Mouse (Mus musculus): ENCODE measurements at regions not wholly inside any gene's neighbourhood (a gene's known extent, or its start where the extent isn't known, plus 50 kb on each side); places are given as distances from the start of the nearest gene placed in this dataset.

DNA sequence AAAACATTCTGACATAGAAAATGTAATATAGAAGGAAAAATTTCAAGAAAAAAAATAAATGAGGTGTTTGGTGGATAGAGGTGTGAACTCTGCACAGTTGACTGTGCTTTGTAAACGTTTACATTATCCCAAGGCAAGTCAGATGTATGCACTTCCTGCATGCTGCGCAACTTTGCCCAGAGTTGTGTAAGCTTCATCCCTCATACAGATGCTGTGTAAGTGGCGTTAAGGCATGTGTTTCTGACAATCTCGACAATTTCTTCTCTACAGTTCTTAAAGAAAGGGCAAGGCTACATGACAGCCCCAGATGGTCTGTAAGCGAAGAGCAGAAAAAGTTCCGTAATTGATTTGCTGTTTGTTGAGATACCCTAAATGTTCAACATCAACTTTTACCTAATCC is 476.6 kb upstream of the Pitx2 start:
- WGBS, result 74% methylated on average over 6 of the region's 6 CpGs

GRCm38 (mm10) chr3:128720276-128720675 is 479.4 kb upstream of the Pitx2 start:
- no peak overlapping the region for H3K4me3 ChIP-seq
- no peaks in the 10 kb centered on the region for H3K27me3 ChIP-seq
- 53% methylated on average over 5 of the region's 5 CpGs for WGBS
- H3K9me3 ChIP-seq, result no peaks in the 10 kb centered on the region
- ATAC-seq (ENCODE audit: insufficient number of reproducible peaks, low FRiP score, low TSS enrichment, low read depth), result no peak
- no peaks in the 10 kb centered on the region for H3K36me3 ChIP-seq
- H3K9ac ChIP-seq, result no peak overlapping the region
- H3K4me1 ChIP-seq, result no peaks in the 10 kb centered on the region
- no peak overlapping the region for H3K4me2 ChIP-seq
- no peak overlapping the region for H3K27ac ChIP-seq

More for the DNA sequence above, 476.6 kb upstream of the Pitx2 start:
- H3K27ac ChIP-seq, result no peak overlapping the region
- no peak for ATAC-seq (ENCODE audit: insufficient number of reproducible peaks, low FRiP score, low TSS enrichment, low read depth)
- no peak overlapping the region for H3K9ac ChIP-seq
- no peak overlapping the region for H3K4me3 ChIP-seq
- H3K27me3 ChIP-seq, result no peaks in the 10 kb centered on the region
- H3K4me1 ChIP-seq, result no peaks in the 10 kb centered on the region
- no peak overlapping the region for H3K4me2 ChIP-seq
- no peaks in the 10 kb centered on the region for H3K9me3 ChIP-seq
- H3K36me3 ChIP-seq, result no peaks in the 10 kb centered on the region

DNA sequence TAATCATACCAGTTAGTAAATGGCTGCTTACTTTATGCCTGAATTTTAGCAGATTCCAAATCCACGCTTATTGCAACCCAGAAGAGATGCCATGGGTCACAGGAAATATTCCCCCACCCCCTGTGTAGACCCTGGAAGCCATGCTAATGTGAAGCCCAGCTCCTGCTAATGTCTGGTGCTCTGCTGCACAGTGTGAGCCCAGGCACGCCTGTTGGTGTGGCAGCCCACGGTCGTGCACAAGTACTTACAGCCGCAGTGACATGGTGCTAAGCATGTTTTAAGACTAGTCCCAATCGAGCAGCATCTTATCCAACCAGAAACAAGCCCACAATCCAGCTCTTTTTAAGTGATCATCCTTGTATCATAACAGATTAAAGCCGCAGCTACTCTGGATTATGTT is 480.5 kb upstream of the Pitx2 start:
- H3K27ac ChIP-seq, result no peak overlapping the region
- no peaks in the 10 kb centered on the region for H3K27me3 ChIP-seq
- H3K9me3 ChIP-seq, result no peaks in the 10 kb centered on the region
- H3K4me3 ChIP-seq, result no peak overlapping the region
- no peak for ATAC-seq (ENCODE audit: insufficient number of reproducible peaks, low FRiP score, low TSS enrichment, low read depth)
- no peak overlapping the region for H3K9ac ChIP-seq
- H3K36me3 ChIP-seq, result no peaks in the 10 kb centered on the region
- no peaks in the 10 kb centered on the region for H3K4me1 ChIP-seq
- 64% methylated on average over 7 of the region's 7 CpGs for WGBS
- H3K4me2 ChIP-seq, result no peak overlapping the region

GRCm38 (mm10) chr3:128707270-128707669 is 492.4 kb upstream of the Pitx2 start:
- H3K4me3 ChIP-seq, result no peak overlapping the region
- no peaks in the 10 kb centered on the region for H3K27me3 ChIP-seq
- no peak overlapping the region for H3K4me2 ChIP-seq
- 88% methylated on average over 3 of the region's 3 CpGs for WGBS
- H3K4me1 ChIP-seq, result no peaks in the 10 kb centered on the region
- no peaks in the 10 kb centered on the region for H3K36me3 ChIP-seq
- no peak for ATAC-seq (ENCODE audit: insufficient number of reproducible peaks, low FRiP score, low TSS enrichment, low read depth)
- no peak overlapping the region for H3K27ac ChIP-seq
- no peak overlapping the region for H3K9ac ChIP-seq
- no peaks in the 10 kb centered on the region for H3K9me3 ChIP-seq

DNA sequence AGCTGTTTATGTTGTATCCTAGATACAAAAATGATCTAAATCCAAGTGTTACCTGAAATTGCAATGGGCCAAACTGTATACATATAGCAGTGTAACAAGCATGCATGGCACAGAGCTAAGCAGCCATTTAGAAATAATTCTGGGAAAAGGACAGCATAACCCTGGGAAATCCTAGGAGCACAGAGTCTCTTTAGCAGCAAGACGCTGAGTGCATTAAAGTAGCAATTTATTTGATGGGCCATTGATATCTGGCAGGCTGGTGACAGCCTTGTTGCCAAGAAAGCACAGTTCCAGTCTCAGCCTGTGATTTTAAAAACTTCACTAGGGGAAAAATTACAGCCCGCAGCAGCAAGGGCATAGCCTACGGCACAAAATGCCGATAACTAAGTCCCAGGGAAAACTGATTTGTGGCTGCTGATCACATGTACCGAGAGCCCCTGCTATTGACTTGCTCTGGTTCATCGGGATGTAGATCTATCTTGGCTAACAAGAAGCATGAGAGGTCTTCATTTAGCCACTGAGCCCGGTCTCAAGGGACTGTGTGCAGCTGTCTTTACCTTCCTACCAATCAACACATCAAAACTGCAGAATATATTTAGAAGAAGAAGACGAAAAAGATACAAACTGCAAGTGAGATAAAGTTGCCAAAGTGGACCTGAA is 531.1 kb upstream of the Pitx2 start:
- Histone ChIP-seq H3K27ac (no peak overlapping the region), H3K9ac (no peak overlapping the region), H3K27me3 (no peaks in the 10 kb centered on the region), H3K4me2 (no peak overlapping the region), H3K9me3 (no peaks in the 10 kb centered on the region), H3K4me3 (no peak overlapping the region), H3K36me3 (no peaks in the 10 kb centered on the region), H3K4me1 (no peaks in the 10 kb centered on the region)
- WGBS, result 54% methylated on average over 8 of the region's 8 CpGs
- ATAC-seq (ENCODE audit: insufficient number of reproducible peaks, low FRiP score, low TSS enrichment, low read depth), result no peak

- Histone ChIP-seq H3K9ac (no peak overlapping the region), H3K9me3 (no peaks in the 10 kb centered on the region), H3K4me2 (no peak overlapping the region), H3K4me3 (no peak overlapping the region), H3K27ac (no peak overlapping the region), H3K4me1 (no peaks in the 10 kb centered on the region), H3K36me3 (no peaks in the 10 kb centered on the region), H3K27me3 (no peaks in the 10 kb centered on the region)
- no peak for ATAC-seq (ENCODE audit: insufficient number of reproducible peaks, low FRiP score, low TSS enrichment, low read depth)
- 8% methylated on average over 3 of the region's 3 CpGs for WGBS
Measured at GRCm38 (mm10) chr3:128665184-128665583, 534.5 kb upstream of the Pitx2 start.

- no peak overlapping the region for H3K27ac ChIP-seq
- H3K27me3 ChIP-seq, result no peaks in the 10 kb centered on the region
- no peak overlapping the region for H3K9ac ChIP-seq
- no peak overlapping the region for H3K4me2 ChIP-seq
- ATAC-seq (ENCODE audit: insufficient number of reproducible peaks, low FRiP score, low TSS enrichment, low read depth), result no peak
- H3K36me3 ChIP-seq, result no peaks in the 10 kb centered on the region
- H3K9me3 ChIP-seq, result no peaks in the 10 kb centered on the region
- H3K4me1 ChIP-seq, result no peaks in the 10 kb centered on the region
- 81% methylated on average over 18 of the region's 18 CpGs for WGBS
- H3K4me3 ChIP-seq, result no peak overlapping the region
Measured at GRCm38 (mm10) chr3:128636960-128637755, 562.5 kb upstream of the Pitx2 start.

DNA sequence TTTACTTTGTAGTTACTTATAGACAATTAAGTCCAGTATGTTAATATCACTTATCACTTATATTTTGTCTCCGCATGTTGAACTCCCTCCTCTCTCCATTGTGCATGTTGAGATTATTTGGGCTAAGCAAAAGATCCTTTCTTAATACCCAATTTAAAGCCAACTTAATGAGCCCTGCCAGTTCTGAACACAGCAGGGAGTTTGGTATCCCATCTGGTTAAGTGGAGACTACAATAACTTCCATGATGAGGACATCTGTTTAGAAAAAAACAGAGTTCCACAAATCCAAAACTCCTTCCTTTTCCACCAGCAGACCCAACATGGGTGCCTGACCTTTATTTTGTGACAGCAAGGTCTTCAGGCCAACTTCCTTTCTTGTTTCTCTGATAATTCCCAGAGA is 572.0 kb upstream of the Pitx2 start:
- no peaks in the 10 kb centered on the region for H3K4me1 ChIP-seq
- no peaks in the 10 kb centered on the region for H3K27me3 ChIP-seq
- no peaks in the 10 kb centered on the region for H3K36me3 ChIP-seq
- no peak for ATAC-seq (ENCODE audit: insufficient number of reproducible peaks, low FRiP score, low TSS enrichment, low read depth)
- no peak overlapping the region for H3K4me2 ChIP-seq
- no peak overlapping the region for H3K9ac ChIP-seq
- WGBS, result 53% methylated on average over 1 of the region's 1 CpGs
- no peak overlapping the region for H3K27ac ChIP-seq
- H3K4me3 ChIP-seq, result no peak overlapping the region
- no peaks in the 10 kb centered on the region for H3K9me3 ChIP-seq

GRCm38 (mm10) chr3:128616675-128617074 is 583.0 kb upstream of the Pitx2 start:
- WGBS, result 84% methylated on average over 6 of the region's 6 CpGs
- Histone ChIP-seq H3K4me2 (no peak overlapping the region), H3K9me3 (no peaks in the 10 kb centered on the region), H3K27ac (no peak overlapping the region), H3K27me3 (0 out of 2 replicates have a peak, but pooled peaks cover 4% of the 10 kb centered on the region), H3K36me3 (no peaks in the 10 kb centered on the region), H3K4me1 (no peaks in the 10 kb centered on the region), H3K9ac (no peak overlapping the region), H3K4me3 (no peak overlapping the region)
- no peak for ATAC-seq (ENCODE audit: insufficient number of reproducible peaks, low FRiP score, low TSS enrichment, low read depth)

GRCm38 (mm10) chr3:128613657-128614056 is 586.0 kb upstream of the Pitx2 start:
- WGBS, result 66% methylated on average over 9 of the region's 9 CpGs
- no peak overlapping the region for H3K4me2 ChIP-seq
- H3K9ac ChIP-seq, result no peak overlapping the region

DNA sequence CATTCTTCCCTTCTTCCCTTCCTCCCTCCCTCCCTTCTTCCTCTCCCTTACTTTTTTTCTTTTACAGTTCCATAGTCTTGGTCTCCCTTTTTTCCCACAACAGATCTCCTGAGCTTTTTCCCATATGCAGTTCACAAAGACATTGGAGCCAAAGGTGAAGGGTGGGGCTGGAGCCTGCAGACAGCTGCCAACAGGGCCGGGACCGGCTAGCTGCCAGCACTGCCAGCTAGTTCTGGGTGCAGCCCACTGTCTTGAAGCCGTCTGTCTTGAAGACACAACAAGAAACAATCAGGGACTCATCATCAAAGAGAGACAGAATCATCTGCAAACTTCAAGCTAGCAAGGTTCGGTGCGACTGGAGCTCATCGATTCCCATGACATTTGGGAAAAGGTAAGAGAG is 588.9 kb upstream of the Pitx2 start:
- ATAC-seq (ENCODE audit: insufficient number of reproducible peaks, low FRiP score, low TSS enrichment, low read depth), result no peak
- 70% methylated on average over 6 of the region's 6 CpGs for WGBS
- Histone ChIP-seq H3K4me3 (no peak overlapping the region), H3K9ac (no peak overlapping the region), H3K9me3 (no peaks in the 10 kb centered on the region), H3K4me1 (no peaks in the 10 kb centered on the region), H3K27me3 (0 out of 2 replicates have a peak, but pooled peaks cover 4% of the 10 kb centered on the region), H3K4me2 (no peak overlapping the region), H3K36me3 (no peaks in the 10 kb centered on the region), H3K27ac (no peak overlapping the region)

More at GRCm38 (mm10) chr3:128613657-128614056, 586.0 kb upstream of the Pitx2 start:
- no peak for ATAC-seq (ENCODE audit: insufficient number of reproducible peaks, low FRiP score, low TSS enrichment, low read depth)
- Histone ChIP-seq H3K27ac (no peak overlapping the region), H3K9me3 (no peaks in the 10 kb centered on the region), H3K4me3 (no peak overlapping the region), H3K36me3 (no peaks in the 10 kb centered on the region), H3K4me1 (no peaks in the 10 kb centered on the region), H3K27me3 (0 out of 2 replicates have a peak, but pooled peaks cover 4% of the 10 kb centered on the region)

DNA sequence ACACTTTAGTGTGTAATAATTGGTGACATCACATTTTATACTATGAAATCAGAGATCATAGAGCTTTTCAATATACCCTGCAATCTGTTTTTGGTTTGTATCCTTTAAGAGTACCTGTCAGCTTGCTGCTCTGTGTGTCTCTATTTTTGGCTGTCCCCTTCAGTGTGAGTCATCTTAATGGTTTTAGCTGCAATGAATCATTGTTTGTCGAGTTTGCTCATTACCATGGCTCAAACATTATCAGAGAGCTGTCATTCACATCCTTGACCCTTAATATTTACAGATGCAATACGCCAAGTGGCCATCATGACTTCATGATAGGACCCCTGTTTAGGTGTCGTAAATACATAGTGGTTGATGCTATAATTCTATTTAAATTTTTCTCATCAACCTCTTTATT is 591.0 kb upstream of the Pitx2 start:
- Histone ChIP-seq H3K36me3 (no peaks in the 10 kb centered on the region), H3K4me1 (no peaks in the 10 kb centered on the region), H3K9me3 (no peaks in the 10 kb centered on the region), H3K4me3 (no peak overlapping the region), H3K4me2 (no peak overlapping the region), H3K9ac (no peak overlapping the region), H3K27me3 (0 out of 2 replicates have a peak, but pooled peaks cover 3% of the 10 kb centered on the region), H3K27ac (no peak overlapping the region)
- ATAC-seq (ENCODE audit: insufficient number of reproducible peaks, low FRiP score, low TSS enrichment, low read depth), result no peak
- 78% methylated on average over 3 of the region's 3 CpGs for WGBS

Measured in limb, embryonic 15.5 days (tissue).